Mouse (Mus musculus) spleen, adult 2 months (tissue): ENCODE measurements at regions not wholly inside any gene's neighbourhood (a gene's known extent, or its start where the extent isn't known, plus 50 kb on each side); places are given as distances from the start of the nearest gene placed in this dataset.

ENCODE experiments used
- CTCF ChIP-seq: fragments of 200-500 bp; IDR thresholded peaks from 2 replicates; pipeline ENCODE4 v1.5.1; 2011; ENCODE audit warnings: mild to moderate bottlenecking, inconsistent platforms; ENCODE audit not compliant: insufficient read depth, insufficient read length, insufficient replicate concordance; ENCODE audit errors: extremely low read depth
- POLR2A ChIP-seq: fragments of 200-500 bp; IDR thresholded peaks from 2 replicates; pipeline ENCODE4 v1.6.1; 2011; ENCODE audit warnings: low read depth, low read length, inconsistent platforms

DNA sequence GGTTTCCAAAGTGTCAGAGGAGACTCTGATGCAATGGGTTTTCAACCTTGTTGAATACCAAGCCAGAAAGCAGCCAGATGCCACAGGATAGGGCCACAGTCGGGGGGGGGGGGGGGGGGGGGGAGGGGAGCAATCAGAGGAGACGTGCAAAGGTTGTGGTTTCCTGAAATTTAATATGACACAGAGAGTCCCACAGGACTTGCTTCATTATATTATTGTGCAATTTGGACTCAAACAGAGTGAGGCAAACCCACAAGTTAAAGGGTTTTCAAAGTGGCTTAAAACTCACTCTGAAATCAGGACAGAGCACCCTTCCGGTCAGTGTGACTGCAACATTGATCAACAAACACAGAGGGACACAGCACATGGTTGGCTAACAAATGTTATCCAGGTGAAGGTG lies 259.4 kb upstream of the Fn1 start:
- TF ChIP-seq CTCF (no peak), POLR2A (no peak)
